Mouse (Mus musculus): ENCODE data around the gene Coro1a.

GRCm38 (mm10) chr7:126710266-126710665, 2.7 kb upstream of the Coro1a start:
- TF ChIP-seq CTCF (IDR thresholded peaks at IDR 0.05; ENCODE audit: low read depth, low read length), result no peak
- no peak for TF ChIP-seq POLR2A (IDR thresholded peaks at IDR 0.05; ENCODE audit: borderline replicate concordance, low read depth, low read length)
